Mouse (Mus musculus) limb, embryonic 12.5 days (tissue): ENCODE data around the gene Snx1. TPM values are rescaled to one million over a fixed set of nuclear protein-coding genes. Genes with fewer than 3 reads are reported as not detected.

Experiments used
- ATAC-seq: fragments of 200-750 bp; cut with Nextera tagmentation; 2 replicates; pipeline ENCODE4 v1.8.0; 2017; ENCODE audit warnings: low read depth, moderate TSS enrichment; ENCODE audit not compliant: insufficient number of reproducible peaks, insufficient read depth, low FRiP score, low TSS enrichment
- H3K27ac ChIP-seq: fragments of 300-500 bp; sonication (generic); 2 replicates; pipeline ENCODE4 v1.5.1; 2016; ENCODE audit warnings: mild to moderate bottlenecking, moderate library complexity
- H3K27me3 ChIP-seq: fragments of 300-500 bp; sonication (generic); 2 replicates; pipeline ENCODE4 v1.6.1; 2016; ENCODE audit warnings: mild to moderate bottlenecking, moderate library complexity
- H3K36me3 ChIP-seq: fragments of 300-500 bp; sonication (generic); 2 replicates; pipeline ENCODE4 v1.6.1; 2016; ENCODE audit warnings: mild to moderate bottlenecking, moderate library complexity
- H3K4me1 ChIP-seq: fragments of 300-500 bp; sonication (generic); replicated peaks from 2 replicates; pipeline ENCODE4 v1.6.1; 2016
- H3K4me2 ChIP-seq: fragments of 300-500 bp; sonication (generic); 2 replicates; pipeline ENCODE4 v1.6.1; 2016; ENCODE audit warnings: mild to moderate bottlenecking, moderate library complexity
- H3K4me3 ChIP-seq: fragments of 300-500 bp; sonication (generic); replicated peaks from 2 replicates; pipeline ENCODE4 v1.5.1; 2016; ENCODE audit warnings: mild to moderate bottlenecking
- H3K9ac ChIP-seq: fragments of 300-500 bp; sonication (generic); replicated peaks from 2 replicates; pipeline ENCODE4 v1.6.1; 2016; ENCODE audit warnings: mild to moderate bottlenecking, moderate library complexity
- H3K9me3 ChIP-seq: fragments of 300-500 bp; sonication (generic); 2 replicates; pipeline ENCODE4 v1.6.1; 2016; ENCODE audit warnings: mild to moderate bottlenecking, moderate library complexity
- WGBS: fragments of 180-500 bp; shearing (Covaris S2); methylation state at CpG from one replicate; pipeline ENCODE4 v1.1.7; 2016; 5-methylcytosine and 5-hydroxymethylcytosine counted together
- polyA plus RNA-seq: library from polyadenylated mRNA; unstranded; fragments of >200 nt; fragmentation: Nextera tagmentation; extraction: Ambion mirVana; gene quantifications from 2 replicates; pipeline ENCODE4 v1.2.1, GENCODE M21; 2016

Gene Snx1
- polyA plus RNA-seq, 1 experiment from 2014 or later: 126 TPM

- H3K36me3 ChIP-seq: peaks cover 59% of the 10 kb centered on the region
- no peak overlapping the region for H3K27ac ChIP-seq
- ATAC-seq: no peak
- H3K4me3 ChIP-seq: no peak overlapping the region
- no peak overlapping the region; the same call in 1 of the 2 replicates for H3K9ac ChIP-seq
- WGBS: 92% methylated on average over 7 of the region's 7 CpGs
- H3K9me3 ChIP-seq: no peaks in the 10 kb centered on the region
- peaks cover 14% of the 10 kb centered on the region for H3K4me1 ChIP-seq
- H3K27me3 ChIP-seq: no peaks in the 10 kb centered on the region
- H3K4me2 ChIP-seq: no peak overlapping the region
These were observed 39.3 kb downstream of the Snx1 start for GRCm38 (mm10) chr9:66087062-66087461.

- 89% methylated on average over 3 of the region's 3 CpGs for WGBS
- no peak overlapping the region for H3K27ac ChIP-seq
- no peak for ATAC-seq
- no peaks in the 10 kb centered on the region for H3K27me3 ChIP-seq
- no peak overlapping the region for H3K9ac ChIP-seq
- no peak overlapping the region for H3K4me3 ChIP-seq
- H3K4me2 ChIP-seq: no peak overlapping the region
- H3K9me3 ChIP-seq: no peaks in the 10 kb centered on the region
- H3K4me1 ChIP-seq: no peaks in the 10 kb centered on the region
- H3K36me3 ChIP-seq: peaks cover 31% of the 10 kb centered on the region
These were observed 42.2 kb downstream of the Snx1 start for GRCm38 (mm10) chr9:66084171-66084570.

- Histone ChIP-seq H3K4me2 (no peak overlapping the region), H3K9ac (no peak overlapping the region), H3K4me1 (0 out of 2 replicates have a peak, but pooled peaks cover 5% of the 10 kb centered on the region), H3K27ac (no peak overlapping the region), H3K36me3 (peaks cover 10% of the 10 kb centered on the region), H3K27me3 (no peaks in the 10 kb centered on the region), H3K9me3 (no peaks in the 10 kb centered on the region), H3K4me3 (no peak overlapping the region)
- ATAC-seq: no peak
- WGBS: 87% methylated on average over 4 of the region's 4 CpGs
These were observed 44.4 kb downstream of the Snx1 start for GRCm38 (mm10) chr9:66081999-66082398.

GRCm38 (mm10) chr9:66080804-66081459 lies 45.5 kb downstream of the Snx1 start:
- Histone ChIP-seq H3K27ac (no peak overlapping the region), H3K4me3 (no peak overlapping the region), H3K9ac (no peak overlapping the region), H3K4me2 (no peak overlapping the region), H3K27me3 (no peaks in the 10 kb centered on the region), H3K9me3 (no peaks in the 10 kb centered on the region), H3K4me1 (0 out of 2 replicates have a peak, but pooled peaks cover 5% of the 10 kb centered on the region), H3K36me3 (peaks cover under 1% of the 10 kb centered on the region)
- 72% methylated on average over 3 of the region's 3 CpGs for WGBS
- no peak for ATAC-seq

GRCm38 (mm10) chr9:66078493-66078892 lies 47.9 kb downstream of the Snx1 start:
- 0 out of 2 replicates have a peak, but pooled peaks cover 5% of the 10 kb centered on the region for H3K4me1 ChIP-seq
- H3K4me3 ChIP-seq: no peak overlapping the region
- peak overlapping the region; percentile 83 for H3K27ac ChIP-seq
- no peaks in the 10 kb centered on the region for H3K27me3 ChIP-seq
- peak; percentile 71 for ATAC-seq
- H3K4me2 ChIP-seq: peak overlapping the region; percentile 30
- no peaks in the 10 kb centered on the region for H3K9me3 ChIP-seq
- WGBS: 10% methylated on average over 14 of the region's 14 CpGs
- no peak overlapping the region for H3K9ac ChIP-seq
- H3K36me3 ChIP-seq: no peaks in the 10 kb centered on the region

- Histone ChIP-seq H3K4me3 (no peak overlapping the region), H3K9me3 (no peaks in the 10 kb centered on the region), H3K9ac (no peak overlapping the region), H3K27ac (peak overlapping the region; percentile 83), H3K36me3 (no peaks in the 10 kb centered on the region), H3K4me1 (0 out of 2 replicates have a peak, but pooled peaks cover 5% of the 10 kb centered on the region), H3K4me2 (peak overlapping the region; percentile 30), H3K27me3 (no peaks in the 10 kb centered on the region)
- 69% methylated on average over 3 of the region's 3 CpGs for WGBS
- ATAC-seq: no peak
These were observed 48.3 kb downstream of the Snx1 start for GRCm38 (mm10) chr9:66078072-66078471.

GRCm38 (mm10) chr9:66072754-66073153 lies 53.6 kb downstream of the Snx1 start:
- no peak for ATAC-seq
- H3K9me3 ChIP-seq: no peaks in the 10 kb centered on the region
- 86% methylated on average over 7 of the region's 7 CpGs for WGBS
- H3K36me3 ChIP-seq: no peaks in the 10 kb centered on the region
- no peak overlapping the region for H3K9ac ChIP-seq
- no peak overlapping the region for H3K4me2 ChIP-seq
- no peak overlapping the region for H3K4me3 ChIP-seq
- H3K27me3 ChIP-seq: peaks cover 30% of the 10 kb centered on the region
- no peak overlapping the region for H3K27ac ChIP-seq
- peaks cover 11% of the 10 kb centered on the region for H3K4me1 ChIP-seq

GRCm38 (mm10) chr9:66070151-66070550 lies 56.2 kb downstream of the Snx1 start:
- H3K36me3 ChIP-seq: peaks cover 25% of the 10 kb centered on the region
- H3K4me3 ChIP-seq: no peak overlapping the region
- no peak for ATAC-seq

GRCm38 (mm10) chr9:66069583-66069982 lies 56.8 kb downstream of the Snx1 start, which contains the start of gene Snx22:
Gene Snx22 (minus strand): TSS chr9:66069719.
- Histone ChIP-seq H3K4me3 (peak within 1 kb of the TSS; percentile 55), H3K36me3 (peaks cover 28% of the 10 kb centered on the region), H3K9me3 (no peaks in the 10 kb centered on the region), H3K4me1 (peaks cover 11% of the 10 kb centered on the region), H3K27ac (no peak within 1 kb of the TSS), H3K9ac (peak within 1 kb of the TSS; percentile 63), H3K4me2 (peak within 1 kb of the TSS; percentile 91), H3K27me3 (peaks cover 43% of the 10 kb centered on the region)
- ATAC-seq: peak; percentile 39; the same call in 1 of the 2 replicates
- 1% methylated on average over 22 of the region's 22 CpGs for WGBS

More at GRCm38 (mm10) chr9:66070151-66070550, 56.2 kb downstream of the Snx1 start:
- H3K27me3 ChIP-seq: peaks cover 43% of the 10 kb centered on the region
- peak overlapping the region; percentile 91; the same call in 1 of the 2 replicates for H3K4me2 ChIP-seq
- H3K9ac ChIP-seq: no peak overlapping the region
- 89% methylated on average over 5 of the region's 5 CpGs for WGBS
- H3K9me3 ChIP-seq: no peaks in the 10 kb centered on the region
- no peak overlapping the region for H3K27ac ChIP-seq
- H3K4me1 ChIP-seq: peaks cover 11% of the 10 kb centered on the region

GRCm38 (mm10) chr9:66068971-66069391 lies 57.4 kb downstream of the Snx1 start:
- Histone ChIP-seq H3K9ac (peak overlapping the region; percentile 63), H3K9me3 (no peaks in the 10 kb centered on the region), H3K4me1 (peaks cover 11% of the 10 kb centered on the region), H3K4me2 (peak overlapping the region; percentile 91), H3K27ac (no peak overlapping the region), H3K27me3 (peaks cover 43% of the 10 kb centered on the region), H3K4me3 (peak overlapping the region; percentile 55), H3K36me3 (peaks cover 34% of the 10 kb centered on the region)
- 0 out of 2 replicates have a peak, but pooled peaks have one; percentile 18 for ATAC-seq
- WGBS: 2% methylated on average over 30 of the region's 30 CpGs

GRCm38 (mm10) chr9:66068056-66068455 lies 58.3 kb downstream of the Snx1 start:
- Histone ChIP-seq H3K9ac (no peak overlapping the region), H3K27me3 (peaks cover 43% of the 10 kb centered on the region), H3K9me3 (no peaks in the 10 kb centered on the region), H3K36me3 (peaks cover 43% of the 10 kb centered on the region), H3K4me3 (no peak overlapping the region), H3K27ac (no peak overlapping the region), H3K4me1 (peaks cover 11% of the 10 kb centered on the region), H3K4me2 (no peak overlapping the region)
- WGBS: 57% methylated on average over 4 of the region's 4 CpGs
- ATAC-seq: no peak
